Mouse (Mus musculus) urinary bladder, postnatal 14 days (tissue): Measurements from ENCODE around the gene Slc35f3.
"Not testable (repeated sequence)": the region's sequence is repeated elsewhere in the genome, so short reads cannot be mapped to it uniquely, and the experiment has no call there.

ENCODE experiments used
- DNase-seq: peaks from one replicate; pipeline ENCODE4 v3.0.0; 2021; ENCODE audit warnings: low spot score

The Slc35f3 gene

GRCm38 (mm10) chr8:126338864-126339263 is 40.5 kb downstream of the Slc35f3 start:
- DNase-seq = no peak

DNA sequence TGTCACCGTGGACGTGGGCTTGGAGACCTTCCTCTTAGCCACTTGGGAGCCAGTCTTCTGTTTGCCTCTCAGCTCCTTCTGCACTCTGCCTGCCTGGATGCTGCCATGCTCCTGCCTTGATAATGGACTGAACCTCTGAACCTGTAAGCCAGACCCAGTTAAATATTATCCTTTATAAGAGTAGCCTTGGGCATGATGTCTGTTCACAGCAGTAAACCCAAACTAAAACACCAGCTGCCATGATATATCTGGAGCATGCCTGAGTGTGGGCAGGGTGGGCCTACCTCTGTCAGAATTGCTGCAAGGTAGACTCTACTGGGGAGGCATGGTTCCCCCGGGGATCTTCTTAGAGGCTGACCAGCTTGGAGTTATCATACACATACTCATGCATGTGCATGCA is 41.0 kb downstream of the Slc35f3 start:
- DNase-seq = no peak

- no peak for DNase-seq
Measured at GRCm38 (mm10) chr8:126341200-126341599, 42.8 kb downstream of the Slc35f3 start.

DNA sequence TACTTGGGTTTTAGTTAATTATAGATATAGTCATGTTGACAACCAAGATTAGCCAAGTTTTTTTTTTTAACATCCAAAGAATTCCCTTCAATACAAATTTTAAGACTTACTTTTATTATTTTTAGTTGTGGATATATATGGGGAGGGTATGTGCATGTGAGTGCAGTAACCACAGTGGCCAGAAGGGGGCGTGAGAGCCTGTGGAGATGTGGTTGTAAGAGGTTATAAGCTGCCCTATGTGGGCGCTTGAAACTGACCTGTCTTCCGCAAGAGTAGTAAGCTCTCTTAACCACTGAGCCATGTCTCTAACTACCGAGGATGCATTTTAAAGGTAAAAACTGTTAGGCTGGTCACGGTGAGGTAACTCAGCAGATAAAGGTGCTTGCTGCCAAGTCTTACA is 45.1 kb downstream of the Slc35f3 start:
- no peak for DNase-seq

DNA sequence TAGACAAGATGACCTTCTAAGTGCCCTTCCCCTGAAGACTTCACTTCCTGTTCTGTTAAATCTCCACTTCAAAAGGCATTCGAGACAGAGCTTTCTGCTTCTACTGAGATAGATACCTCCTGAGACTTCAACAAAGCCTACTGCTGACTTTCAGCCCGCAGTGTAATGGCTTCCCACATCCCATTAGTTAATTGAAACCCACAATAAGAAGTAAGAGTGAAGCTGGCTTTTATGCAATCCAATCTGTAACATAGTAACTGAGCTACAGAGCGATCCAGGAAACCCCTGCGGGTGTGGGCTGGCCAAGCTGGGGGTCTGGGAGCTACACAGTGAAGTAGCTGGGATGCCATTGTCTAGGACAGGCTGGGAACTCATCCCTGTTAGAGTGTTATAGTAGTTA is 46.7 kb downstream of the Slc35f3 start:
- no peak for DNase-seq

DNA sequence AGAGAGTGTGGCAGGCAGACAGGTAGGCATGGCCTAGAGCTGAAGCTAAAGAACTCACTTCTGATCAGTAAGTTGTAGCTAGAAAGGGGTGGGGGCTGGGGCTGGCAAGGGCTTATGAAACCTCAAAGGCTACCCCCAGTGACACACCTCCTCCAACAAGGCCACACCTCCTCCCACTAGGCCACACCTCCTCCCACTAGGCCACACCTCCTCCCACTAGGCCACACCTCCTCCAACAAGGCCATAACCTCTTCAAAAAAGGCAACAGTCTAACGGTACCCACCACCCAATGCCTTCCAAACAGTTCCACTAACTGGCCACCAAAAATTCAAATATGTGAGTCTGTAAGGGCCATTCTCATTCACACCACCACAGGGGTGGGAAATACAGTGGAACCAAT is 54.9 kb downstream of the Slc35f3 start:
- no peak for DNase-seq

DNA sequence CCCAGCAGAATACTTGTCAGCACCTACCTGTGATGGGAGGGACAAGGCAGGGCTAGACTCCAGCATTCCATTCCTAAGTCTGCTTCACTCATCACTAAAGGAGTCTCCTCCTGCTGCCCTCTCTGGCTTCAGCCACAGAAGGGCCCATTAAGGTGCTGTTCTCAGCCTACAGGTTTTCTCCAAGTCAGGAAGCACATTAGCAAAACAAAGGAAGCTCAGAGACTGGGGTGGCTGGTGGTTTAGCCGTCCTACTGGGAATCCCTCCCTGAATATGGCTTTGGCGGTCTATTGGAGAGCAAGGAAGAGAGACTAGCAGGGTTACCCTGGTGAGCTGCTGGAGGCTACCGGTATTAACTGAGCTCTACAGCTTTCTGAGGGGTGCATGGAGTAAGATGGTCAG is 59.6 kb downstream of the Slc35f3 start:
- no peak for DNase-seq

- no peak for DNase-seq
Measured at GRCm38 (mm10) chr8:126359296-126359695, 60.9 kb downstream of the Slc35f3 start.

- DNase-seq = no peak
Measured at GRCm38 (mm10) chr8:126360106-126360505, 61.7 kb downstream of the Slc35f3 start.

DNA sequence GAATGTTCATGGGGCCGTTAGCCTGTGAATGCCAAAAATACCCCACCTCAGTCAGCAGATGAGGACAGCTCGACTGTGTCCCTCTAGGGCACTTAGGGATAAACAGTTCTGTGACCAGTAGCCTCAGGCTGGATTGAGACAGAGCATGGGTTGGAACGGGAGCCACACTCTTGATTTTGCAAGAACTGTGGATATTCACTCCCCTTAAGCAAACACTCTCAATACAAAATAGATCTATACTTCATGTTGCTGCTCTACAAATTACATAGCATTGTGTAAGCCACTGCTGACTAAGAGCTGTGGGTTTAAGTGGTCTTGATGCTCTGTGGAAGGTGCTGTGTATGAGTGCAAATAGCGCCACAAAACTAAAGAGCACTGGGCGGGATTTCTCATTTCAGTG is 62.3 kb downstream of the Slc35f3 start:
- DNase-seq = no peak

DNA sequence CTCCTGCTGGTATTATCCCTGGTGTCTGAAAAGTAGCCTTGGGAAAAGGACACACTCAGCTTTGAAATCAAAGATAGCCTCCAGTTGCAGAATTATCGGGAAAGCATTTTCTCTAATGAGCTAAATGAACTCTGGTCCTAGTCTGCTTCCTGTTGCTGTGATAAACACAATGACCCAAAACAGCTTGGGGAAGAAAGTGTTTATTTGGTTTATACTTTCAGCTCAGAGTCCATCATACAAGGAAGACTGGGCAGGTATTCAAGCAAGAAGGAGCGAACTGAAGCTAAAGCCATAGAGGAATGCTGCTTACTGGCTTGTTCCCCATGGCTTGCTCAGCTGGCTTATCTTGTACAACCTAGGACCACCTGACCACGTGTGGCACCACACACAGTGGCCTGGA is 67.9 kb downstream of the Slc35f3 start:
- DNase-seq = no peak

- DNase-seq = no peak
Measured at GRCm38 (mm10) chr8:126368349-126369054, 70.1 kb downstream of the Slc35f3 start.

- DNase-seq = no peak
Measured at GRCm38 (mm10) chr8:126371871-126372270, 73.5 kb downstream of the Slc35f3 start.

DNA sequence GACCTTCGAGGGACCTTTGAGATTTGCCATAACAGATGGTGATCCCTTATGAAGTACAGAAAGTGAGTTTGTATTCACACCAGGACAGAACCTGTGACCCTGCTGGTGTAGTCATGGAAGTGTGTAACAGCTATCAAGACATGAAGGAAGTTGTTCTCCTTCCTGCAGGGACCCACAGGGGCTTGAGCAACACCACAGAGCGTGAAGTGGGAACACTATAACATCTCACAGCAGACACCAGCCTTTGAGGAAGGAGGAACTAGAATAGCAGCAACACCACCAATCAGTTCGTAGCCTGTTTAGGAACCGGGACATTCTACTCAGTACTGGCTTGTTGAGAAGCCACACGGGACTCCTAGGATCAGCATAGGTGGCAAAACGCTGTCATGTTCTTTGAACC is 81.2 kb downstream of the Slc35f3 start:
- DNase-seq = no peak

DNA sequence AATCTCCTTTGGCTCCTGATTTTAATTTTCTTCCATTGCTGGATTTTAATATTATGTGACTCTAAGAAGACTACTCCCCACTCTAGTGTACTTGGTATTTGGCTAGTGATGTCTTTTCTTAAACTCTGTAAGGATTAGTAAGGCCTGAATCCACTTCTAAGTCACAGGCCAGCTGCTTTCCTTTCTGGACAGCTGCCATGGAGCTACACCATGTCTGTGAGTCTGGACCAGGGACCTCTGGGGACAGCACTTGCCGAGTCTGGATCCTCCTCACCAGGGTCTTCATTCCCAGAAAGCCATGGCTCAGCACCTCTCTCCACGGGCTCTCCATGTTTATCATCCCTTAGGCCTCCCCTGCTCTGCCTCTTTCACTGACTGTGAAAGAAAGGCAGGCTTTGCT is 81.8 kb downstream of the Slc35f3 start:
- no peak for DNase-seq

DNA sequence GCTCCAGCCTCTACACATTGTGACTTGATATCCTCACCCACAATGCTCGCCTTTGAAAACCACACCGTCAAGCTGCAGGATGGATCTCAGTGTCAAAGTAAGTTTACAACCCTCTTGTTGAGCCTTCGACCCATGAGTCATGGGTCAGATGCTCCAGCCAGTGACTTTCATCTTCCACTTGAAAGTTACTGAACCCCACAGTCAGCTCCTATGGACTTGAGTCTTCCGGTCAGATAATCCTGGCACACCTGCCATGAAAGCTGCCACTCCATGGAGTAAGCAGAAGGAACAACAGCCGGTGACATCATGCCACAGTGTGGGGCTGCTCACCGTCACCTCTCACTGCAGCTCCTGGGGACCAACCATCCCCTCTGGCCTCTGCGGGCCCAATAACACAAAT is 82.9 kb downstream of the Slc35f3 start:
- no peak for DNase-seq

DNA sequence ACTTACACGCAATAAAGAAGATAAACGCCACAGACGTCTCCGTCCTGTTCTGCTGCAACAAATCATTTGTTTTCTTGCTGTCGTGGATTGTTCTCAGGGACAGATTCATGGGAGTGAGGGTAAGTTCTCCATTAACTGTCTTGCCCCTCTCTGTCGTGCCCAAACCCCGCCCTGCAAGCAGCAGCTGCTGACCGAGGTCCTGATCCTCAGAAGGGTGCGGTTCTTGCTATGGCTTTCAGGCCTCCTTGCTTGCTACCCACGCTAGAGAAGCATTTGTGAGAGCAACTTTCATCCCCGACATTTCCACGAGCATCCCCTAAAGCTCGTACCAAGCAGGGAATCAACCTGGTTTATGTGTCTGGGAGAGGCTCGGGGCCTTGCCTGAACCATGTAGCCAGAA is 83.9 kb downstream of the Slc35f3 start:
- DNase-seq = no peak

GRCm38 (mm10) chr8:126382749-126383148 is 84.4 kb downstream of the Slc35f3 start:
- DNase-seq = peak; percentile 10

DNA sequence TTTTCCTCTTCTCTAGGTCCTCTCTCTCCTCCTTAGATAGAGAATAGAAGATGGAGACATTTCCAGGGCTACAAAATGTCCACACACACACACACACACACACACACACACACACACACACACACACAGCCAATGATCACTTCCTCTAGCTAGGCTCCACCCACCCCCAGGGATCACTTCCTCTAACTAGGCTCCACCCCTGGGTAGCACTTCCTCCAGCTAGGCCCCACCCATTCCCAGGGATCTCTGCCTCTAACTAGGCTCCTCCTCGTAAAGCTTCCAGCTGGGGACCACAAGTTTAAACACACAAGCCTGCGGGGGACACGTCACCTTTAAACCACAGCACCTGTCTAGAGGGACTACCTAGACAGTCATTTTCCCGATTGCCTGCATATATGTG is 89.2 kb downstream of the Slc35f3 start:
- DNase-seq = no peak

DNA sequence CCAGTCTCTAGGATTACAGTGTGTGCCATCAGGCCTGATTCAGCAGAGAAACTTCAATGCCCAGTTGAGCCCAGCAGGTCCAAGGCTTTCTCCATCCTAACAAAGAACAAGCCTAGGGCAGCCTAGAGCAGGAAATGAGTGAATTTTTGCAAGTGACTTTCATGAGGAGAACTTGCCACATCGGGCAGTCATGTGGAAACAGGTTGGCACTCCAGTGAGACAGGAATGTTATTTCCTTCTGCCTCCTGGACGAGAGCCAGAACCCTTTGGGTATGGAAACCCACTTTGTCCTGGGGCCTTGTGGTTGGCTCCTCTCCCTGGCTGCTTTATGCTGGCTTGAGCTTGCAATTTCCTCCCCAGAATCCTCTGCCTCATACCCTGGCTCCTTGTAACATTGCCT is 93.2 kb downstream of the Slc35f3 start:
- peak; percentile 22 for DNase-seq

GRCm38 (mm10) chr8:126395386-126395785 is 97.0 kb downstream of the Slc35f3 start:
- DNase-seq = no peak

DNA sequence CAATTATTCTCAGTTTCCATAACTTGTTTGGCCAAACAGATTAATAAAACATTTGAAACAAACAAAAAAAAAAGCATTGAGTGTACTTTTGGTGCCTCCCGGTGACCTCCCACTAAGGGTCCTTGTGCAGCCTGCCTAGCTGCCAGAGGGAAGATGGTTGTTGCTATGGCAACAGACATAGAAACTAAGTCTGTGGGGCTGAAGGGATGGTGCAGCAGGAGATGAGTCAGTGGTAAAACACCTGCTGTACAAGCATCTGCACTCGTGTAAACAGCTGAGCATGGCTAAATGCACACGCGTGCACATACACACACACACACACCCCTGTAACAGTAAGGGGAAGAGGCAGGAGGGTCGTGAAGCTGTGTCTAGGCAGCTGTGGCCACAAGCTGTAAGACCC is 97.6 kb downstream of the Slc35f3 start:
- DNase-seq = no peak

- no peak for DNase-seq
Measured at GRCm38 (mm10) chr8:126398349-126398748, 100.0 kb downstream of the Slc35f3 start.

GRCm38 (mm10) chr8:126404550-126404949 is 106.2 kb downstream of the Slc35f3 start:
- DNase-seq = not testable (repeated sequence)

GRCm38 (mm10) chr8:126405030-126405429 is 106.7 kb downstream of the Slc35f3 start:
- no peak for DNase-seq
